Mouse (Mus musculus) left cerebral cortex, postnatal 25 days (tissue): ENCODE measurements around the gene Vps37d. TPM values are rescaled to one million over a fixed set of nuclear protein-coding genes. Genes with fewer than 3 reads are reported as not detected.
"Not testable (repeated sequence)": the region's sequence is repeated elsewhere in the genome, so short reads cannot be mapped to it uniquely, and the experiment has no call there.

Experiments used
- DNase-seq, 2 experiments: peaks; one replicate each; pipeline ENCODE4 v3.0.0; 2022; ENCODE audit warnings: low spot score in 2 of 2, mixed read lengths in 1 of 2
- intact Hi-C: fragments of 180-260 bp; cut with DNase I; formaldehyde crosslinking; loops from one replicate; pipeline ENCODE4 v1.15.1; 2025
- total RNA-seq, 2 experiments: library from RNA; stranded (reverse); gene quantifications; 2 replicates each; pipeline ENCODE4 v1.2.3; 2021

Gene Vps37d
- total RNA-seq, 2 experiments from 2014 or later = 25.3 to 28.7 TPM

- no peak for DNase-seq
Measured at GRCm38 (mm10) chr5:135078482-135078810, 380 bp upstream of the Vps37d start.

GRCm38 (mm10) chr5:135076931-135077505 is 1.0 kb downstream of the Vps37d start:
- intact Hi-C loops = loop anchor here (2.0 to 5.0 kb wide), 3 partner anchors 68 to 110 kb away; partner anchors contain the start of genes Abhd11, Baz1b and Tbl2
- peak in 1 of 2 experiments; percentile 42 for DNase-seq

More at GRCm38 (mm10) chr5:135078482-135078810, 380 bp upstream of the Vps37d start:
- intact Hi-C loops = loop anchor here (5.0 kb wide), 2 partner anchors 69 to 109 kb away; partner anchors contain the start of genes Baz1b and Tbl2

GRCm38 (mm10) chr5:135076368-135076767 is 1.7 kb downstream of the Vps37d start:
- intact Hi-C loops = loop anchor here (2.0 to 5.0 kb wide), 3 partner anchors 68 to 111 kb away; partner anchors contain the start of genes Abhd11, Baz1b and Tbl2

GRCm38 (mm10) chr5:135075655-135076054 is 2.4 kb downstream of the Vps37d start:
- no peak for DNase-seq
- intact Hi-C loops = loop anchor here (2.0 to 5.0 kb wide), 3 partner anchors 67 to 112 kb away; partner anchors contain the start of genes Abhd11, Baz1b and Tbl2

More at GRCm38 (mm10) chr5:135076368-135076767, 1.7 kb downstream of the Vps37d start:
- no peak for DNase-seq

- no peak for DNase-seq
- intact Hi-C loops = no loop called here
Measured at GRCm38 (mm10) chr5:135073349-135074150, 4.5 kb downstream of the Vps37d start.

- intact Hi-C loops = no loop called here
- no peak for DNase-seq
Measured at GRCm38 (mm10) chr5:135072720-135073119, 5.3 kb downstream of the Vps37d start.

GRCm38 (mm10) chr5:135072061-135072460 is 6.0 kb downstream of the Vps37d start:
- intact Hi-C loops = no loop called here
- no peak for DNase-seq

- intact Hi-C loops = no loop called here
- no peak for DNase-seq
Measured at GRCm38 (mm10) chr5:135070448-135070847, 7.6 kb downstream of the Vps37d start.

GRCm38 (mm10) chr5:135066008-135066407 is 12.1 kb downstream of the Vps37d start:
- no peak for DNase-seq
- intact Hi-C loops = no loop called here

- intact Hi-C loops, DNase-seq: not testable (repeated sequence)
Measured at GRCm38 (mm10) chr5:135064909-135065446, 13.1 kb downstream of the Vps37d start, which contains the start of gene Bud23. TSS of gene Bud23 (minus strand) at chr5:135064959.

- DNase-seq = peak in 1 of 2 experiments; percentile 36
- intact Hi-C loops = no loop called here
Measured at GRCm38 (mm10) chr5:135064382-135064766, 13.7 kb downstream of the Vps37d start.

GRCm38 (mm10) chr5:135063629-135064381 is 14.3 kb downstream of the Vps37d start, which contains the start of gene Dnajc30:
TSS of gene Dnajc30 (plus strand) at chr5:135064202.
- peak; percentile 98 to 99 for DNase-seq
- intact Hi-C loops = no loop called here

- no peak for DNase-seq
- intact Hi-C loops = loop anchor here (5.0 kb wide), 1 partner anchor 36 kb away; no protein-coding TSS in a partner anchor
Measured at GRCm38 (mm10) chr5:135053356-135053755, 24.7 kb downstream of the Vps37d start.

- intact Hi-C loops, DNase-seq: not testable (repeated sequence)
Measured at GRCm38 (mm10) chr5:135049268-135049667, 28.8 kb downstream of the Vps37d start.

GRCm38 (mm10) chr5:135048539-135048938 is 29.5 kb downstream of the Vps37d start:
- no peak for DNase-seq
- intact Hi-C loops = no loop called here

- DNase-seq = peak in 1 of 2 experiments; percentile 79
Measured at GRCm38 (mm10) chr5:135044575-135044974, 33.5 kb downstream of the Vps37d start.

GRCm38 (mm10) chr5:135042105-135042788 is 35.8 kb downstream of the Vps37d start:
- intact Hi-C loops = no loop called here

More at GRCm38 (mm10) chr5:135044575-135044974, 33.5 kb downstream of the Vps37d start:
- intact Hi-C loops = no loop called here

GRCm38 (mm10) chr5:135040777-135041176 is 37.3 kb downstream of the Vps37d start:
- intact Hi-C loops = loop anchor here (2.0 kb wide), 1 partner anchor 16 kb away; no protein-coding TSS in a partner anchor
- DNase-seq = peak in 1 of 2 experiments; percentile 89

More at GRCm38 (mm10) chr5:135042105-135042788, 35.8 kb downstream of the Vps37d start:
- no peak for DNase-seq
